Mouse (Mus musculus) left cerebral cortex, adult 18-20 months (tissue): ENCODE measurements at regions not wholly inside any gene's neighbourhood (a gene's known extent, or its start where the extent isn't known, plus 50 kb on each side); places are given as distances from the start of the nearest gene placed in this dataset.

Source experiments
- DNase-seq, 2 experiments: peaks; one replicate each; pipeline ENCODE4 v3.0.0; 2021 to 2022; ENCODE audit warnings: low spot score in 2 of 2, mixed read lengths in 1 of 2

- no peak for DNase-seq
These were observed 169.7 kb upstream of the Nabp1 start for GRCm38 (mm10) chr1:51647955-51648354.

GRCm38 (mm10) chr1:51644399-51644798 lies 166.2 kb upstream of the Nabp1 start:
- DNase-seq, result peak; percentile 83 to 84

DNA sequence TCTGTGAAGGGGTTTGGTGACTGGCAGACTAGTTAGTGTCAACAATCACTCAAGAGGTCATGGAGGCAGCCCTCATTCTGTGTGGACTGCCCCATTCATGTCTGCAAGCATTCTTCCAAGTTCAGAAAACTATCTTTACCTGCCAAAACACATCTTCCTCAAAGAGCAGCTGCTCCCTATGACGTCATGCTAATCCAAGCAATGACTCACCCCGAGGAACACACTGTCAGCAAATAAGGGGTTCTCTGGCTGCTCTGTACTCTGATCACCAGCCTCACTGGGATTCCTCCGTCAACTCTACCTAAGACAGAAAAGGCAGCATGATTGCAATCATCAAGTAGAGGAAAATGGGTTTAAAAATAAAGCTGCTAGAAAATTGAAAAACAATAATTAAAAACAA lies 165.4 kb upstream of the Nabp1 start:
- no peak for DNase-seq

GRCm38 (mm10) chr1:51638519-51639302 lies 160.5 kb upstream of the Nabp1 start:
- no peak for DNase-seq

DNA sequence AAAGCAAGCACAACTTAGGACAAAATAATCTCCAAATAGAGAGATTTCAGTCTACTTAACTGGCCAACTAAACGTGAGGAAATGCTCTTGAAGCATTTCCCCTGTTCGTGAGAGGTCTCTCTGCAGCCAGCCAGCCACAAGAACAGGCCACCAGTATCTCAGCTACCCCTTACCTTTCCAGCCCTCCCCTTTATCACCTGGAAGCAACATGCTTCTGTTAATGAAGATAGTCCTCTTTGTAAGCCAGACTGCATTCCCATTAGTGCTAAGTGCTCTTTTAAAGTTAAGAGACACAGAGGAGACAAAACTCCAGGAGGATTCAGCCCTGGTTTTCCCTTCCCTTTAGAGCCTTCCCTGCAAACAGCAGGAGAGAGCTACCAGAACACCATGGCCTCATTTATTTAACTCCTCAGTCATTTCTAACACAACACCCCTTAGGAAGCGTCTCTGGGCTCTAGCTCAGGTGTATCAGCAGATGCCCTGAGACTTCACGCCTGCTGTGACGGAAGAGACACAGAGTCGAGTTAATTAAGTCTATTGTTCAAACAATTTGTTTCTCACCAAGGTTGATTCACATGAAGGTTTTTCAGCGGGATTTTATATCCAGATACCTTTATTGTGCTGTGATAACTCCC lies 157.8 kb upstream of the Nabp1 start:
- no peak for DNase-seq

DNA sequence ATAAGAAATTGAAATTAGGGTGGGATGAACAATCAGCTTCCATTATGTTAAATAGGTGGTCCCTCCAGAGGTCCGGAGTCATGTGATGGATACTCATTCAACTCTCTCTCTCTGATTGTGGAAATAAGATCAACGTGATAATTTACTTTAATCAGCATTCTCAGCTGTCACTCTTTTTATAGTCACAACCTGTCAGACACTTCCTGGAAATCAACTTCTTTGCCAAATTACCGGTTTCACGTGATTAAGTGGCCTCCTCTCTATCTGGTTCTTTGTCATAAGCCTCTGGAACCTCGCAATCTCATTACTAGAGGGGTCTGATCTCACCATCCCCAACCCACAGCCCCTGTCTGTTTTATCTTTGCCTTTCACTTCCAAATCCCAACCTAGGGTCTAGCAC lies 155.6 kb upstream of the Nabp1 start:
- no peak for DNase-seq

- no peak for DNase-seq
These were observed 154.6 kb upstream of the Nabp1 start for GRCm38 (mm10) chr1:51632851-51633250.

GRCm38 (mm10) chr1:51629848-51630247 lies 151.6 kb upstream of the Nabp1 start:
- no peak for DNase-seq

DNA sequence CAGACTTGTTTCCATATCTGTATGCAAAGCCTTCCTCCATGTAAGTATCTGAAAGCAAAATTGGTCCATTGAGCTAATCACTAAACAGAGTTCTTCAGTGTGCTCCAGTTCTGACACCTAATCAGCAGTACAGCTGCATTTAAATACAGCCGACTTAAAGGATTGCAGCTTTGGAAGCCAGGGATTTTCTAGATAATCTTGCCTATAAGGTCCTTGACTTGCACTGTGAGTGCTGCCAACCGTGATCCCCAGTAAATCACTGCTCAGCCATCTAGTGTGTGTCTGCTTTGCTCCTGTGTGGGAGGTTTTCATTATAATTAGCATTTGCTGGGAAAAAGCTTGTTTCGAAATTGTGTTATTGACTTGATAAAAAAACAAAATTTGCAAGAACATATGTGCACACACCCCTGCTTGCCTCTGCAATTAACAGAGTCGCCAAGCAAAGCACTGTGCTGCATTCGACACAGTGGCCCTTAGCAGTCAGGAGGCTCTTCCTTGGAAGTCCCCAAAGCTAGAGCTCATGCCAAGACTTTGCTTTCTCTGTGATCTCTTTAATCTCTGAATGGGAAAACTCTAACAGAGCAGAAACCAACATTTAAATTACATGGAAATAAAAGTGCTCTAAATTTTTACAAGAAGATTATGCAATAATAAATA lies 150.0 kb upstream of the Nabp1 start:
- DNase-seq, result no peak

DNA sequence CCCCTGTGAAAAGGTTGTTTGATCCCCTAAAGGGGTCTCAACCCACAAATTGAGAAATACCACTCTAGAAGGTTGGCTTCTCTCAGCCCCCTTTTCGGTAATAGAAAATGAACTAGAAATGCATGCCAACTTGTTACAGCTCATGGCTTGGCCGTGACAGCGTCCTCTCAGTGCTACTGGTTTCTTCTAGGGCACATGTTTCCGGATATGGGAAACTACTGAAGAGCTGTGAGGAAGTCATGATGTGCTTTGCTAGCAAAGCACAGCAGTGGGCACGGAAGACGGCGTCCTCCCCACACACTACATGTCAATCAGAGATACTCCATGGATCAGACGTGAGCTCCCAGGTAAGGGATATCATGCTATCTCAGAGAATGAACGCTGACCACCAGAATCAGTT lies 148.1 kb upstream of the Nabp1 start:
- DNase-seq, result no peak

GRCm38 (mm10) chr1:51625079-51625478 lies 146.9 kb upstream of the Nabp1 start:
- DNase-seq, result no peak

DNA sequence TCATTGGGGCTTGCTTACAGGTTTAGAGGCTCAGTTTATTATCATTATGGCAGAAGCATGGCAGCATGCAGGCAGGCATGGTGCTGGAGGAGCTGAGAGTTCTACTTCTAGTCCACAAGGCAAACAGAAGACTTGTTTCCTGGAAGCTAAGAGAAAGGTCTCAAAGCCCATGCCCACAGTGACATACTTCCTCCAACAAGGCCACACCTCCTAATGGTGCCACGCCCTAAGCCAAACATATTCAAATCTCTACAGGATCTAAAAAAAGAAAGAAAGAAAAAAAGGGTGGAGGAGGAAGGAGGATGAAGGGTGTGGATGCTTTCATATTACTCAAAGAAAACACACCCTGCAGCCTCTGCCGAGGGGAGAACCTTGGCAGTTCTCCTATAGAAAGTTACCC lies 146.3 kb upstream of the Nabp1 start:
- no peak for DNase-seq

- DNase-seq, result no peak
These were observed 144.8 kb upstream of the Nabp1 start for GRCm38 (mm10) chr1:51622986-51623385.

DNA sequence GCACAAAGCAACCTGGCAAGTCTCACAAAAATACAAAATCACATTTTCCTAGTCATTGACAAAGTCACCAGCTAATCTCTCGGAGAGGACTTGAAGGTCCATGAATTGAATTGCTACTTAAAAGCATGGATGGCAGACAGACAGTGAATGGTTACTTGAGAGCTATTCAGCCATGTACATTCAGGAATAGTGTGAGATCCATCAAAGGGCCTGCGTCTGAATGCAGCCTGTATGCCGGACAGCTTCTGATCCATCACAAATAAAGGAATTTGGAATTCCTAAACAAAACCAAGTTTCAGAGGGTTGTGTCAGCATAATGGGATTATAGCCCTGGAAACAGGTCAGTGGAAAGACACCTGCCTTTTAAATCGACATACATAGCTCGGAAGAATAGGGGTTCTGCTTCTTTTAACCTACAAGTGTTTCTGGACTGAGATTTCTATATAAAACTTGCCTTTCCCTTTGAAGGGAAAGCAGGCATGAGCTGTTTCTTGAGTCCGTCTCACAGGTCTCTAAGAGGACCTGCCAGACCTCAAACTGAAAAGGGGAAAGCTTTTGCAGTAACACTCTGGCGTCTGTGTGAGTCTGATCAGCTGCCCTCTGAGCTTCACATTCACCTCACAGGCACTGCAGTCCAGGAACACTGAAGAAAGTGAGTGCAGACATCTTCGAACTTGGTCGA lies 144.1 kb upstream of the Nabp1 start:
- no peak for DNase-seq

GRCm38 (mm10) chr1:51621062-51621461 lies 142.8 kb upstream of the Nabp1 start:
- DNase-seq, result no peak

DNA sequence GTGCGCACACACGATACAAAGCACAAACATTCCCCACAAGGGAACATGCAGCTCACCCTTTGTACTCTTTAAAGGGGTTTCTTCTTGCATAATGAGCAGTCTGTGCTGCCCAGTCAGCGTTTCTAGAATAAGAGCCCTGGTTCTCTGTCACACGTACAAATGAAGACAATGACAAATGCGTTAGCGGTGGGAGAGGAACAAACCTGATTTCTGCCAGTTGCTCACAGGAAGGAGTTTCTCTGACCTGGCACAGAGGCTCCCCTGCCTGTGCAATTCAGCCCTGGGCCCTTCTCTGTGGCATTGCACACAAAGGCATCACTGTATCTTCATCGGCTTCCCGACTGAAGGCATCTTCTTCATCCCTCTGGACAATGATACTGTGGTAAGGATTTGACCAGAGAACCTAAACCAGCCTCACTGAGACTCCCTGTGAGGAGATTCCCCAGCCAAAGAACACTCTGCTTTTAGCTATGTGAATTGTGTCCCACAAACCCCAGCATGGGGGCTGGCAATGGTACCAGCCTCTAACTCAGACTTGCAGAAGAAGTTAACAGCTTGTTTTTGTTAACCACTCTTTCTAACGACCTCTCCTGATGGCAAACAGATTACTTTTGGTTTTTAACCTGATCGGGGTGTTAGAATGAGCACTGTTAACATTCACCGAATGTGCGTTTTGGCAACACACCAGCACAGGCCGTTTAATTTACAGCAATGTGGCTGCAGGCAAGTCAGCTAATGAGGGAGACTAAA lies 139.5 kb upstream of the Nabp1 start:
- no peak for DNase-seq

DNA sequence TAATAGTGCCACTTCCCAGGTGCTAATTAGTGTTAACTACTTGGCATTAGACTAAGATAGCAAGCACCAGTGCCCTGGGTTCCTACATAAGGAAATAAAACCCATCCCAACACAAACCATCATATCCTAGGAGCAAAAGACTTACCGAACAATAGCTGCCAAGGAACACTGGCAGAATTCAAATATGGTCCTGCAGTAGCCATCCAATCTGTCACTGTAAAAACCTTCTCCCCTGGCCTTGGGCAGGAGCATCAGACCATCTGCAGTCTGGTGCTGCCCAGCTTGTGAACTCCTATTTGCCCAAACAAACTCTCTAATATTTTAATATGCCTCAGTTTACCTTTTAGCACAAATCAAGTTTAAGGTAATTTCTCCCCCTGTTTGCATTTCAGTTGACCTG lies 137.9 kb upstream of the Nabp1 start:
- no peak for DNase-seq

DNA sequence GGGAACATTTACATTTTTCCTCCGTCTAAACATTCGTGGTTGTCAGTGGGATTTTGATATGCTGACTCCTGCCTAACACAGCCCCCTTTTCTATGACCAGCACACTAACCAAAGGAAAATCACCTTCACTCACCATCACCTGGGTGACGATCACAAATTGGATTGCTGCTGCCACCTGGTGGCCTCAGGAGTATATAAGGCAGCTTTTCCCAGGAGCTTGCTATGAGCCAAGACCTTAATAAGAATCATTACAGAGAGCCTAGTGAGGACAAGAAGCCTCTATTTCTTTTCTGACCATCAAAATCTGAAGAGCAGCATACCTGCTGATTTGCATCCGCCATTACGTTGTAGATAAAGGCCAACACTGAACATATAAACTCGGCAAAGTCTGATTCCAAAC lies 137.3 kb upstream of the Nabp1 start:
- DNase-seq, result peak; percentile 64 to 72

DNA sequence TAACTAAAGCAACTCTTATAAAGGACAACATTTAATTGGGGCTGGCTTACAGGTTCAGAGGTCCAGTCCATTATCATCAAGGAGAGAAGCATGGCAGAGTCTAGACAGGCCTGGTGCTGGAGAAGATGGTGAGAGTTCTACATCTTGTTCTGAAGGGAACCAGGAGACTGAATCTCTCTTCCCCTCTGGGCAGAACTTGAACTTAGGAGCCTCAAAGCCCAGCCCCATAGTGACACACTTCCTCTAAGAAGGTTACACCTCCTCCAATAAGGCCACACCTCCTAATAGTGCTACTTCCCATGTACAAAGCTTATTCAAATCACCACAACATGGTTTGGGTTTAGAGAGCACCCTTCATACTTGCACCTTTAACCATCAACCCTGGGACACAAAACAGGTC lies 136.5 kb upstream of the Nabp1 start:
- no peak for DNase-seq

DNA sequence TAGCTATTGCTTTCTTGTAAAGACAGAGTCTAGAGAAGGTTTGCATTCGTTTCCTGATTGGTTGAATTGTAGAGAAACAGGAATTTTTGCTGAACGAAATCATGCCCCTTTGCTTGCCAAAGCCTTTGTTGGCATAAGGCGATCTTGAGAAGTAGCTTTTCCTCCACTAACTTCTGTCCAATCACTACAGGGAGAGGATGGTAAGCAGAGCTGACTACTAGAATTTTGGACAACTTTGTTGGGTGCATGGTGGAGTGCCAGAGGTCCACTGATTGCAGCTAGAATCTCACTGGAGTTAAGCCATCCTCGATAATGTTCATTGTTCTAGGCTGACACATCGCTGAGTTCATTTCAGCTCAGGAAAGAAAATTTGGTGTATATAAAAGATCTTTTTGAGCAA lies 131.1 kb upstream of the Nabp1 start:
- DNase-seq, result no peak

DNA sequence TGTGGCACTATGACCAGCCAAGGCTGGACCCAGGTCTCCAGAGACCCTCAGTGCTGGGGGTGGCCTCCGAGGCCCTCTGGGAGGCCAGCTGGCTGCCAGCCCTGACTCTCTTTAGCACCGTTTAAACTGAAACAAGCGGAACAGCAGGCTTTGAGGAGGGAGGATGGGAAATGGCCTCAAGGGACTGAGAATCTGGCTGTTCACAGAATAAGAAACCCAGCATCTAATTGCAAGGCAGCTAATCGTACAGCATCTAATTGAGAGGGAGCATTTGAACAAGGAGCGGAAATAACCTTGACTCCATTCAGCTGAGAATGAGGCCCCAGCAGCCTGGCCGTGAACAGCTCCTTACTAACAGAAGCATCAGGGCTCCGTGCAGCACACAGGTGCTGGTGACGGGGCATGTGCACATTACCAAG lies 129.2 kb upstream of the Nabp1 start:
- no peak for DNase-seq
